Mouse (Mus musculus) CD4-positive, CD25-positive, alpha-beta regulatory T cell (primary cell): ENCODE measurements around the gene Kcnrg. TPM values are rescaled to one million over a fixed set of nuclear protein-coding genes. Genes with fewer than 3 reads are reported as not detected.

Experiments
- polyA plus RNA-seq: library from polyadenylated mRNA; unstranded; fragments of 100-300 nt; shearing (Covaris generic); gene quantifications from one replicate; pipeline ENCODE4 v1.2.1, GENCODE M21; 2017

Gene Kcnrg
- polyA plus RNA-seq: 0.34 TPM

GRCm38 (mm10) chr14:61607157-61607556, at the start of gene Kcnrg:
Gene Kcnrg, plus strand, starts transcription at chr14:61607457.

GRCm38 (mm10) chr14:61597968-61598367, 9.3 kb upstream of the Kcnrg start, which contains the start of gene Trim13:
Gene Trim13, plus strand, starts transcription at chr14:61598247.

Other genes with a start within 250 kb of the Kcnrg start
- gene Ebpl, start 247.0 kb upstream of the Kcnrg start, polyA plus RNA-seq: 17.7 TPM
- gene Kpna3, start 167.6 kb upstream of the Kcnrg start, polyA plus RNA-seq: 40.6 TPM
- 12.6 TPM for gene Spryd7, start 50.6 kb upstream of the Kcnrg start, polyA plus RNA-seq
- 9.0 TPM for gene Trim13, start 9.2 kb upstream of the Kcnrg start, polyA plus RNA-seq